Mouse (Mus musculus) T-helper 1 cell (primary cell): ENCODE data around the gene Spata17.

Source experiments
- in situ Hi-C: fragments of 300-600 bp; cut with MboI, MseI; formaldehyde crosslinking; loops from one replicate; pipeline ENCODE4 v1.15.1; 2025; ENCODE audit warnings: high pct_unique_total_duplicates

Spata17 gene

DNA sequence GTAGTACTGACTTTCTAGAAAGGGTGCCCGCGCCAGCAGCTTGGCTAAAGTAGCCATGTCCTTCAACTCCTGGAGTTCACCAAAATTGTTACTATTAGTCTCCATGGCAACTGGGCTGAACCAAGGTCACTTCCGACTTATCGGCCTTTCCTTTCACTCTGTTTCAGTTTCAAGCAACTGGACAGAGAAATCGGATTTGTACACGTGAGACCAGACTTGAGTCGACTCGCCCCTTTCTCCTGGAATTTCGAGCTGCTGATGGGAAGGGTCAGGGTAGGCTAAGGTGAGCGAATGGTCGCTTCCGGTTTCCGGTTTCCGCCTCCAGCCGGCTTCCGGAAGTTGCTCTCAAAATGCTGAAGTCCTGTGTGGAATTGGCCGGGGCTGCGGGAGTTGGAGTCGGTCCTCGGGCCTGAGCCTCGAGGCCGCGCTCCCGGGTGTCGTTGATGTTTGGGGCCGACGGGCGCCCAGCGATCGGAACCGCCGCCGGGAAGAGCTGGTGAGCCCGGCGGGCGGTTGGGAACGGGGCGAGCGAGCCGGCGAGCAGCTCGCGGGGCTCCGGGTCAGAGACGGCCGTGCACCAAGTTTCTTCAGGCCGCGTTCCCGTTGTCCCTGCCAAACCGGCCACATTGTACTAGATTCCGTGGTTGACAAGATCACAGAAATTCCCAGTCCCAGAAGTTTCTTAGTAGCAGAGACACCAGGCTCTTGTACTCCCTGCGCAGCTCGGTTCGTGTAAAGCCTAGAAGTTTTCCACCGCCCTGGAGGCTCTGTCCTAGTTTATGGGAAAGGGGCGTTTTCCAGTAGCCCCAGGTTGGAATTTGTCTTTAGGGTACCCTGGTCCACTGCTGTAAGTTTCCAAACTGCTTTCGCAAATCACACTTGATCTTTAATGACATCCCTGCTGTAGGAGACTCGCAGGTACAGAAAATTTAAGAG is at the start of gene Spata17, which contains the start of gene Gpatch2:
Spata17 (minus strand) TSS at position 285 of the 936 bp plus-strand sequence.
Gpatch2 (plus strand) TSS at position 328 of the 936 bp plus-strand sequence.
- in situ Hi-C loops = loop anchor here (25.0 kb wide), 1 partner anchor 1797 kb away; the partner anchor contains the start of gene Kctd3

DNA sequence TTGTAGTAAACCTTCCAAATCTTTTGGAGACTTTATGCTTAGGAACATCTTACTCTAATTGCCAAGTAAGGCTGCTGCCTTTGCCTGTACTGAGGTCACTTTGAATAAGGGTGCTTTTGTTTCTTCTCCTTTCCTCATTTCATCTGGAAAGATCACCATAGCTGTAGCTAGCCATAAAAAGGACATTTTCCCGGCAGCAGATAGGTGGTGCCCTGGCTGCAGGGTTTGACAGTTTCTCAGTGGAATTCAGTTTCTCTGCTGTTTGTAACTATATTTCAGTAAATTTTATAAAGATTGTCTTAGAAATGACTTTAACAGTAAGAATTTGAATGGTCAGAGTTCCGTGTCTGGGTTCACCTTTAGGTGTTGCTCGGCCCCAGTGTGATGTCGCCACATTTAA is 43.5 kb upstream of the Spata17 start:
- in situ Hi-C loops = no loop called here

- in situ Hi-C loops = no loop called here
Observed at GRCm38 (mm10) chr1:187250741-187251262, 35.5 kb upstream of the Spata17 start.

- in situ Hi-C loops = no loop called here
Observed at GRCm38 (mm10) chr1:187244734-187245133, 29.5 kb upstream of the Spata17 start.

DNA sequence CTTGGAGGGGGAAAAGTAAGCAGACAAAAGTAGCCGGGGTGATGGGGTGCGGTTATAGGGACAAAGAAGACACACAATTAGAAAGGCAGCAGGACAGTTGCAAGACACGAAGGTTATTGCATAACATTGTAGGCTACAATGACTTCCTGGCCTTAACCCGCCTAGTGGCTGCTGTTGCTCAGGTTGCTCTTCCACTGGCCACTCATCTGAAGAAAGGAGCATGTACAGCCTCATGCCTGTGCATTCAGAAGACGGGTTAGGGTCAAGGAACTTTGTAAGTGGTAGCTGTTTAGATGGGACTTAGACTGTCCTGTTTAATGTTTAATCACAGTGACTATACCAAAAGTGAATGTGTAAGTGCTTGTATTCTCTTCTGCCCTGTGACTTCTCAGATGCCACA is 26.1 kb upstream of the Spata17 start:
- in situ Hi-C loops = no loop called here

- in situ Hi-C loops = no loop called here
Observed at GRCm38 (mm10) chr1:187240304-187240703, 25.0 kb upstream of the Spata17 start.

DNA sequence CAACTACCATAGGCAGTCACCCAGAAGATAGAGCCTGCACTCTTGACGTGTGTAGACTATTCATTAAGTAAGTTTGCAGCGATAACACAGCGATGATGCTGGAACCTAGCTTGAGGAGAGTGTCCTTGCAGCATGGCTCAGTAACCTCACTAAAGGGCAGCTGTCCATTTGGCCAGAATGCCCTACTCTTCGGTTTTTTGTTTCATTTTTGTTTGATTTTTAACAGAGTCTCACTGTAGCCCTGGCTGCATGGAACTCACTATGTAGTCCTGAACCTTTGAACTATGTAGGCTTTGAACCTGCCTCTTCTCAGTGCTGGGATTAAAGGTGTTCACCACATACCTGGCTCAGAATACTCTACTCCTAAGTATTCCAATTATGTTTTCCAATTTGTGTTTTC is 22.8 kb upstream of the Spata17 start:
- in situ Hi-C loops = no loop called here

DNA sequence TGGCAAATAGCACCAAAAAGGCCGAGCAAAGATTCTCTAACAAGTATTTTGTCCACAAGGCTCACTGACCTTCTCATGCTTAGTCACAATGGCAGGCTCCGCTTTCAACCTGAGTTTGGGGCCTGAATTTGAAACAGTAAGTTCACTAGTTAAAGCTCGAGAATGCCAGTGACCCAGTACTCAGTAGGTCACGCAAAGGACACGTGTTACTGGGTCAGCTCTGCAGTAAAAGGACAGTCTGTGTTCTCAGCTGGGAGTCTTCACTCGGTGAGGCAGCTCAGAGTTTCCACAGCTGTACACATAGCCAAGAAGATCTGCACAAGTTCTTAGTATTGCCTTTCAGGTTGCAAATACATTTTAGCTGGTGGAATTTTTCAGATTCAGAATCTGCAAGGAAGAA is 21.0 kb upstream of the Spata17 start:
- in situ Hi-C loops = no loop called here

GRCm38 (mm10) chr1:187235161-187235560 is 19.9 kb upstream of the Spata17 start:
- in situ Hi-C loops = no loop called here

GRCm38 (mm10) chr1:187232996-187233615 is 17.8 kb upstream of the Spata17 start:
- in situ Hi-C loops = no loop called here

DNA sequence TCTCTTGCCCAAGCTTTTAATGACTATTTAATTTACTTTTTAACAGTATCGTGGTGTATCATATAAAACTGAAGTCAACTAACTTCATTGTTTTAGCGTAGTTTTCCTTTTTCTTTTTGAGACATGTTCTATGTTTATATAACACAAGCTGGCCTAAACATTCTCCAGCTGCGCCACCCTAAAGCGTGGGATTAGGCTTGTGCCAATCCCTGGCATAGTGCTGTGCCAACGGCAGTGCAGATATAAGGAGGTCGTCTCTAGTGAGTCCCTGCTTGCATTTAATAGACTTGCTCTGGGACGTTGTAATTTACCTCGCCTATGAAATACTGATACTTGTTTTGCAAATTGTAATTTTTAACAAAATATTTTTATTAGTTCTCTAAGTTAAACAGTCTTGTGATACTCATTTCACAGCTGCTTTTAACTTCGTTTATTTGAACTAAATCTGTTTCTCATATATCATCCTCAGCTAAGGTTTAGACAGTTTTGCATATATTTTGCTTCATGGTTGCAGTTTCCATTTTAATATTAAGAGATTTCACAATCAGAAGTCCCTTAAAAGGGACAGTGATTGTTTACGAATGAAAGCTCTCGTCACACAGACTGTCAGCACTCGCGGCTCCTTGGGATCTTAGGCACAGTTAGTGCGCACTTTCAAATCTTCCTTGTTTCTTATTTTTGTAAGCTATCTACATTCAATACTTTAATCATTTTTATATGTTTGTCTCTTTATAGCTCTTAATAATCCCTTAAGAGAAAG is 17.1 kb upstream of the Spata17 start:
- in situ Hi-C loops = no loop called here

DNA sequence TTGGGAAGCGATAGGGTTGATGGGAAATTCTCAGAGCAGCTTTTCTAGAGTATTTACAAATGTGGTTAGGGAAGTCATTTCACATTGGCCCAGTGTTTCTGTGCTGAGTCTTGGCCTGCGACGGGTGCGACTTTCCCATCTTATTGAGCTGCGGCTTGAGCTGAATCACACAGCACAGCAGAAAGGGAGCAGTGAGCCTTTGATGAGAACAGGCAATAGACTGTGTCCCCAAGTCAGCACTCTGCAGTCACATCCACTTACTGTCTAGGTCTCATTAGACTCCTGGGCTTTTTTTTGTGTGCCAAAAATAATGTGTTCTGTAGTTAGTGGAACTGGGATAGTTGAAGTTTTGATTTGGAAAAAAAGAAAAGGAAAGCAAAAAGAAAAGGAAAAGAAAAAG is 15.0 kb upstream of the Spata17 start:
- in situ Hi-C loops = no loop called here

DNA sequence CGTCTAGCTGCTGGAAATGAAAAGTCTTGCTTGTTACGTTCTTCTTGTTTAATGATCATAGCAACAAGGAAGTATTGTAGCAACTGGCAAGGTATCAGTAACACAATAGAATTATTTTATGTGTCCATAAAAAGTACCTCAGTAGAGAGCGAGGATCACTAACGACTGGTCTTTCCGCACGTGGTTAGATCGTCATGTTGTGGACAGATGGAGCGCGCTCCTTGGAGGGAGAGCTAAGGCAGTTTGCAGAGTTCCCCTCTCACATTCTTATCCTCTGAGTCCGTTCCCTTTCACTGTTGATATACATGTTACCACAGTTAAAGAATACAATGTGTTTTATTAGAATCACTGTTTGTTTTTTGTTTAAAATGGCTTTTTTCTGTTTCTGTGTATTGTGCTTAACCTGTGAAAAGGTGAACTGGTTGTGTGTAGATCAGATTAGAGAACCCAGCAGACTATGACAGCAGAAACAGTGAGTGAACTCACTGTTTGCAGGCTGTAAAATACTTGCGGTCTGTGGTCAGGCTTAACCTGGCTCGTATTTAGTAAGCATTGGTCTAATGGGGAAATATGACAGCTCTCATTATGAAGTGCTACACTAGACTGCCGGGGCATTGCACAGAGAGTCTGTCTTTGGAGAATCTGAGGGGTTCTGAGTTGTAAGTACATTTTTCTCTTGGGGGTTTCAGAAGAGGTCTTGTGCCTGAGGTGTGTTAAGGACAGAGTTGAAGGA is 13.3 kb upstream of the Spata17 start:
- in situ Hi-C loops = no loop called here

DNA sequence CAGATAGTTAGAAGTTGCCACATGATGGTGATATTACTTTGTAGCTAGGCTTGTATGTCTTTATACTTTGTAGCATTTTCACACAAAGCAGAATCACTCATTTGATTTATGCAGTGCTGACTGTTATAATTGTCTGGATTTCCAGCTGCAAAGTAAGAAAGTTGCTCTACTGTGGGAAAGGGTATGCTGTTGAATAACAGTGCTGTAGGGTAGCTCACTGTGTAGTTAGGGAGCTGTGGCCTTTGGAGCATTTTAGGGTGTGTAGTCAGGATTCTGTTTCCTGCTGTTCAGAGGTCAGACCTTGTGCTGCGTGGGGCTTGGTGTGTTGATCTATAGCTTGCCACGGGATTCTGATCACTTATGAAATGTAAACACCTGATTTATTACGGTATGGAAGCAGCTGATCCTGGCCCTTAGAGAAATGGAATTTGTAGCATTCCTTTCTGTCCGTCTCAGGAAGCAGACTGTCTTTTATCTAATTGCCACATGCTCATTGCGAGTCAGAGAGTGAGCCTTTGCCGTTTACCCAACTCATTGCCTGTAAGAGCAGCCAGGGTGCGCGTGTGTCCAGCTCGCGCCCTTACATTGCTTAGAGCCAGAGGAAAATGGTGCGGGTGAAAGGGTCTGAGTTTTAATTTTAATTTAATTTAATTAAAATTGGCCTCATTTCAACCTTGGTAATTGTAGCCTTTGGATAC is 11.2 kb upstream of the Spata17 start:
- in situ Hi-C loops = no loop called here

- in situ Hi-C loops = loop anchor here (25.0 kb wide), 1 partner anchor 1792 kb away; the partner anchor contains the start of gene Kctd3
Observed at GRCm38 (mm10) chr1:187220756-187221155, 5.5 kb upstream of the Spata17 start.

DNA sequence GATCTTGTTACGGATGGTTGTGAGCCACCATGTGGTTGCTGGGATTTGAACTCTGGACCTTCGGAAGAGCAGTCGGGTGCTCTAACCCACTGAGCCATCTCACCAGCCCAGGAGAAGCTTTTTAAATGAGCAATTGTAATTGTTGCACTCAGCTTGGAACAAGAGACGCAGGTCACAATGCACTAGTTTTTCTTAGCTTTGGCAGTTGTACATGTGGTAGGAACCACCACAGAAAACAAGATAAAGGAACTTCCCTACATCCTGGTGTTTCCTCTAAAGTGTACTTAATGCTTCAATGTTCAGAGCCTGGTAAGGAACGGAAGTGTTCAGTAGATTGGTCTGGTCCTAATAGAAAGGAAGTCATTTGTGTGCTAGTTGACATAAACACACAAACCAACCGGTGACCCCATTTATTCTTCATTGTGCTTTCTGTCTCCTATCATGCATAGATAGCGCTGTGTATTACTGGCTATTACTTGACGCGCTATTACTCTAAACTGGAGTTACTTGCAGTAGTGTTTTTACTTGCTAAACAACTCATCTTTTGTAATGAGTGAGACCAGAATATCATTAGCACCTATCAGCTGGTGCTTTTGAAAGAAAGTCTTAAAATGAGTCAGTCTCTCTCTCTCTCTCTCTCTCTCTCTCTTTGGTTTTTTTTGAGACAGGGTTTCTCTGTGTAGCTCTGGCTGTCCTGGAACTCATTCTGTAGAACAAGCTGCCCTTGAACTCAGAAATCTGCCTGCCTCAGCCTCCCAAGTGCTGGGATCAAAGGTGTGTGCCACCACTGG is 1.6 kb upstream of the Spata17 start:
- in situ Hi-C loops = loop anchor here (25.0 kb wide), 1 partner anchor 1795 kb away; the partner anchor contains the start of gene Kctd3

GRCm38 (mm10) chr1:187210736-187211135 is 4.5 kb downstream of the Spata17 start:
- in situ Hi-C loops = loop anchor here (25.0 kb wide), 1 partner anchor 1802 kb away; the partner anchor contains the start of gene Kctd3

DNA sequence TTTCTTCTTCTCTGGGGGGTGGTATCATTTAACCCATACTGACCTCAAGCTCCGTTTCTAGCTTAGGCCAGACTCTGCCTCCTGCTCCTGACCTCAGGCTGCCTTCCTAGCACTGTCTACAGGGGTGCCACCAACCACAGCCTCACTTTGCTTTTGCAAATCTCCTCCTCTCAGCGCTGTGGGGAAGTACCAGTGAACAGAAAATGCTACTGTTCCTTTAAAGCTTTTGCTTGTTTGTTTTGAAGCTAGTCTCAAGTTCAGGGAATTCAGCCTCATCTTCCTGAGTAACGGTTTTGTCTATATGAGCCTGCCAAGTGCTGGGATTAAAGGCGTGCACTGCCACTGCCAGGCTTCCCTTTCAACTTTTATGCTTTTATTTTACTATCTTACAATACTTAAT is 5.8 kb downstream of the Spata17 start:
- in situ Hi-C loops = loop anchor here (25.0 kb wide), 1 partner anchor 1803 kb away; the partner anchor contains the start of gene Kctd3

- in situ Hi-C loops = loop anchor here (25.0 kb wide), 1 partner anchor 1807 kb away; the partner anchor contains the start of gene Kctd3
Observed at GRCm38 (mm10) chr1:187205506-187205905, 9.8 kb downstream of the Spata17 start.
